Mouse (Mus musculus) intestine, embryonic 15.5 days (tissue): ENCODE data around the gene Pla2r1. TPM values are rescaled to one million over a fixed set of nuclear protein-coding genes. Genes with fewer than 3 reads are reported as not detected.

ENCODE experiments used
- ATAC-seq: fragments of 200-750 bp; cut with Nextera tagmentation; 2 replicates; pipeline ENCODE4 v1.8.0; 2017; ENCODE audit warnings: moderate TSS enrichment, moderate library complexity
- H3K27ac ChIP-seq: fragments of 300-500 bp; sonication (generic); 2 replicates; pipeline ENCODE4 v1.5.1; 2015; ENCODE audit warnings: mild to moderate bottlenecking, inconsistent platforms
- H3K27me3 ChIP-seq: fragments of 300-500 bp; sonication (generic); replicated peaks from 2 replicates; pipeline ENCODE4 v1.6.1; 2015; ENCODE audit warnings: inconsistent platforms
- H3K36me3 ChIP-seq: fragments of 300-500 bp; sonication (generic); 2 replicates; pipeline ENCODE4 v1.6.1; 2015; ENCODE audit warnings: inconsistent platforms
- H3K4me1 ChIP-seq: fragments of 300-500 bp; sonication (generic); replicated peaks from 2 replicates; pipeline ENCODE4 v1.6.1; 2015; ENCODE audit warnings: inconsistent platforms
- H3K4me2 ChIP-seq: fragments of 300-500 bp; sonication (generic); replicated peaks from 2 replicates; pipeline ENCODE4 v1.6.1; 2015; ENCODE audit warnings: mild to moderate bottlenecking, inconsistent platforms
- H3K4me3 ChIP-seq: fragments of 300-500 bp; sonication (generic); replicated peaks from 2 replicates; pipeline ENCODE4 v1.5.1; 2015; ENCODE audit warnings: inconsistent platforms
- H3K9ac ChIP-seq: fragments of 300-500 bp; sonication (generic); 2 replicates; pipeline ENCODE4 v1.6.1; 2015; ENCODE audit warnings: inconsistent platforms
- H3K9me3 ChIP-seq: fragments of 300-500 bp; sonication (generic); 2 replicates; pipeline ENCODE4 v1.6.1; 2016; ENCODE audit warnings: inconsistent platforms
- WGBS: fragments of 180-500 bp; shearing (Covaris S2); methylation state at CpG from one replicate; pipeline ENCODE4 v1.1.7; 2015; 5-methylcytosine and 5-hydroxymethylcytosine counted together
- polyA plus RNA-seq: library from polyadenylated mRNA; unstranded; fragments of >200 nt; fragmentation: Nextera tagmentation; extraction: Ambion mirVana; gene quantifications from 2 replicates; pipeline ENCODE4 v1.2.1, GENCODE M21; 2015

Pla2r1 gene
- polyA plus RNA-seq, result 2.0 and 2.3 TPM in 2 replicates

GRCm38 (mm10) chr2:60552902-60553682, at the start of gene Pla2r1:
Gene Pla2r1 (minus strand): TSS chr2:60553308.
- Histone ChIP-seq H3K4me3 (peak within 1 kb of the TSS; percentile 39), H3K9ac (peak within 1 kb of the TSS; percentile 36), H3K27me3 (no peaks in the 10 kb centered on the region), H3K9me3 (no peaks in the 10 kb centered on the region), H3K4me1 (peaks cover 10% of the 10 kb centered on the region; the same call in 1 of the 2 replicates), H3K27ac (no peak within 1 kb of the TSS), H3K4me2 (peak within 1 kb of the TSS; percentile 86), H3K36me3 (no peaks in the 10 kb centered on the region)
- peak; percentile 80 for ATAC-seq
- 5% methylated on average over 33 of the region's 33 CpGs for WGBS

GRCm38 (mm10) chr2:60601326-60601725, 48.2 kb upstream of the Pla2r1 start:
- Histone ChIP-seq H3K4me1 (no peaks in the 10 kb centered on the region), H3K9ac (no peak overlapping the region), H3K4me2 (no peak overlapping the region), H3K9me3 (no peaks in the 10 kb centered on the region), H3K36me3 (no peaks in the 10 kb centered on the region), H3K27ac (no peak overlapping the region), H3K27me3 (no peaks in the 10 kb centered on the region), H3K4me3 (no peak overlapping the region)
- whole genome bisulfite sequencing, result 71% methylated on average over 2 of the region's 2 CpGs
- peak; percentile 62; the same call in 1 of the 2 replicates for ATAC-seq

GRCm38 (mm10) chr2:60600863-60601262, 47.8 kb upstream of the Pla2r1 start:
- H3K27ac ChIP-seq, result no peak overlapping the region
- no peak overlapping the region for H3K4me3 ChIP-seq
- H3K36me3 ChIP-seq, result no peaks in the 10 kb centered on the region
- no peaks in the 10 kb centered on the region for H3K27me3 ChIP-seq
- no peaks in the 10 kb centered on the region for H3K4me1 ChIP-seq
- ATAC-seq, result no peak
- no peak overlapping the region for H3K9ac ChIP-seq
- H3K9me3 ChIP-seq, result no peaks in the 10 kb centered on the region
- WGBS, result 93% methylated on average over 2 of the region's 2 CpGs
- H3K4me2 ChIP-seq, result no peak overlapping the region

- H3K27me3 ChIP-seq, result no peaks in the 10 kb centered on the region
- no peak for ATAC-seq
- H3K27ac ChIP-seq, result no peak overlapping the region
- no peak overlapping the region for H3K9ac ChIP-seq
- no peaks in the 10 kb centered on the region for H3K4me1 ChIP-seq
- H3K4me3 ChIP-seq, result no peak overlapping the region
- no peaks in the 10 kb centered on the region for H3K36me3 ChIP-seq
- H3K4me2 ChIP-seq, result no peak overlapping the region
- 84% methylated on average over 4 of the region's 4 CpGs for WGBS
- H3K9me3 ChIP-seq, result no peaks in the 10 kb centered on the region
Measured at GRCm38 (mm10) chr2:60583416-60583815, 30.3 kb upstream of the Pla2r1 start.

- WGBS, result 67% methylated on average over 4 of the region's 4 CpGs
- H3K4me3 ChIP-seq, result no peak overlapping the region
- no peaks in the 10 kb centered on the region for H3K36me3 ChIP-seq
- no peak overlapping the region for H3K9ac ChIP-seq
- no peaks in the 10 kb centered on the region for H3K9me3 ChIP-seq
- no peaks in the 10 kb centered on the region for H3K27me3 ChIP-seq
- H3K4me1 ChIP-seq, result peaks cover 10% of the 10 kb centered on the region; the same call in 1 of the 2 replicates
- H3K4me2 ChIP-seq, result no peak overlapping the region
- no peak for ATAC-seq
- no peak overlapping the region for H3K27ac ChIP-seq
Measured at GRCm38 (mm10) chr2:60554561-60554960, 1.5 kb upstream of the Pla2r1 start.

GRCm38 (mm10) chr2:60552177-60552901, 769 bp downstream of the Pla2r1 start:
- Histone ChIP-seq H3K27ac (no peak overlapping the region), H3K4me1 (peaks cover 10% of the 10 kb centered on the region; the same call in 1 of the 2 replicates), H3K4me3 (peak overlapping the region; percentile 39), H3K9ac (peak overlapping the region; percentile 36; the same call in 1 of the 2 replicates), H3K9me3 (no peaks in the 10 kb centered on the region), H3K27me3 (no peaks in the 10 kb centered on the region), H3K36me3 (no peaks in the 10 kb centered on the region), H3K4me2 (peak overlapping the region; percentile 86)
- no peak for ATAC-seq
- 42% methylated on average over 21 of the region's 21 CpGs for WGBS

GRCm38 (mm10) chr2:60551673-60552072, 1.4 kb downstream of the Pla2r1 start:
- Histone ChIP-seq H3K36me3 (no peaks in the 10 kb centered on the region), H3K9ac (no peak overlapping the region), H3K4me3 (no peak overlapping the region), H3K27ac (no peak overlapping the region), H3K9me3 (no peaks in the 10 kb centered on the region), H3K4me2 (no peak overlapping the region), H3K27me3 (no peaks in the 10 kb centered on the region), H3K4me1 (peaks cover 10% of the 10 kb centered on the region; the same call in 1 of the 2 replicates)
- 70% methylated on average over 2 of the region's 2 CpGs for WGBS
- ATAC-seq, result no peak

GRCm38 (mm10) chr2:60550521-60550920, 2.6 kb downstream of the Pla2r1 start:
- Histone ChIP-seq H3K9me3 (no peaks in the 10 kb centered on the region), H3K4me2 (no peak overlapping the region), H3K4me3 (no peak overlapping the region), H3K27me3 (no peaks in the 10 kb centered on the region), H3K9ac (no peak overlapping the region), H3K4me1 (peaks cover 10% of the 10 kb centered on the region; the same call in 1 of the 2 replicates), H3K27ac (no peak overlapping the region), H3K36me3 (no peaks in the 10 kb centered on the region)
- WGBS, result 92% methylated on average over 8 of the region's 8 CpGs
- no peak for ATAC-seq

GRCm38 (mm10) chr2:60549851-60550250, 3.3 kb downstream of the Pla2r1 start:
- Histone ChIP-seq H3K36me3 (no peaks in the 10 kb centered on the region), H3K9me3 (no peaks in the 10 kb centered on the region), H3K4me1 (peaks cover 10% of the 10 kb centered on the region; the same call in 1 of the 2 replicates), H3K4me2 (no peak overlapping the region), H3K9ac (no peak overlapping the region), H3K27me3 (no peaks in the 10 kb centered on the region), H3K27ac (no peak overlapping the region), H3K4me3 (no peak overlapping the region)
- WGBS, result 77% methylated on average over 2 of the region's 2 CpGs
- ATAC-seq, result no peak

- H3K9me3 ChIP-seq, result no peaks in the 10 kb centered on the region
- H3K27ac ChIP-seq, result no peak overlapping the region
- WGBS, result 52% methylated on average over 4 of the region's 4 CpGs
- no peak overlapping the region for H3K9ac ChIP-seq
- H3K4me3 ChIP-seq, result no peak overlapping the region
- no peaks in the 10 kb centered on the region for H3K36me3 ChIP-seq
- H3K4me2 ChIP-seq, result no peak overlapping the region
- no peaks in the 10 kb centered on the region for H3K27me3 ChIP-seq
- no peaks in the 10 kb centered on the region for H3K4me1 ChIP-seq
- ATAC-seq, result no peak; the same call in 1 of the 2 replicates
Measured at GRCm38 (mm10) chr2:60546082-60546481, 7.0 kb downstream of the Pla2r1 start.

- Histone ChIP-seq H3K27ac (no peak overlapping the region), H3K9me3 (no peaks in the 10 kb centered on the region), H3K36me3 (no peaks in the 10 kb centered on the region), H3K27me3 (no peaks in the 10 kb centered on the region), H3K4me3 (no peak overlapping the region), H3K4me1 (no peaks in the 10 kb centered on the region), H3K9ac (no peak overlapping the region), H3K4me2 (no peak overlapping the region)
- WGBS, result 59% methylated on average over 5 of the region's 5 CpGs
- no peak for ATAC-seq
Measured at GRCm38 (mm10) chr2:60544006-60544405, 9.1 kb downstream of the Pla2r1 start.

GRCm38 (mm10) chr2:60541745-60542144, 11.4 kb downstream of the Pla2r1 start:
- no peaks in the 10 kb centered on the region for H3K36me3 ChIP-seq
- no peak overlapping the region for H3K9ac ChIP-seq
- no peak overlapping the region for H3K4me2 ChIP-seq
- no peak for ATAC-seq
- H3K4me3 ChIP-seq, result no peak overlapping the region
- no peaks in the 10 kb centered on the region for H3K27me3 ChIP-seq
- H3K9me3 ChIP-seq, result no peaks in the 10 kb centered on the region
- WGBS, result 42% methylated on average over 5 of the region's 5 CpGs
- H3K27ac ChIP-seq, result no peak overlapping the region
- H3K4me1 ChIP-seq, result no peaks in the 10 kb centered on the region
